Mouse (Mus musculus) embryonic facial prominence, embryonic 12.5 days (tissue): Measurements from ENCODE around the gene Ccdc174. TPM values are rescaled to one million over a fixed set of nuclear protein-coding genes. Genes with fewer than 3 reads are reported as not detected.
"Not testable (repeated sequence)": the region's sequence is repeated elsewhere in the genome, so short reads cannot be mapped to it uniquely, and the experiment has no call there.

Experiments used
- ATAC-seq: fragments of 200-750 bp; cut with Nextera tagmentation; 2 replicates; pipeline ENCODE4 v1.8.0; 2017; ENCODE audit not compliant: insufficient number of reproducible peaks, insufficient read depth, low FRiP score, low TSS enrichment
- H3K27ac ChIP-seq: fragments of 300-500 bp; sonication (generic); 2 replicates; pipeline ENCODE4 v1.5.1; 2016; ENCODE audit warnings: mild to moderate bottlenecking
- H3K27me3 ChIP-seq: fragments of 300-500 bp; sonication (generic); 2 replicates; pipeline ENCODE4 v1.6.1; 2016; ENCODE audit warnings: mild to moderate bottlenecking, moderate library complexity
- H3K36me3 ChIP-seq: fragments of 300-500 bp; sonication (generic); 2 replicates; pipeline ENCODE4 v1.6.1; 2016; ENCODE audit warnings: mild to moderate bottlenecking
- H3K4me1 ChIP-seq: fragments of 300-500 bp; sonication (generic); 2 replicates; pipeline ENCODE4 v1.6.1; 2016
- H3K4me2 ChIP-seq: fragments of 300-500 bp; sonication (generic); replicated peaks from 2 replicates; pipeline ENCODE4 v1.6.1; 2016; ENCODE audit warnings: mild to moderate bottlenecking, moderate library complexity
- H3K4me3 ChIP-seq: fragments of 300-500 bp; sonication (generic); 2 replicates; pipeline ENCODE4 v1.5.1; 2016; ENCODE audit warnings: mild to moderate bottlenecking
- H3K9ac ChIP-seq: fragments of 300-500 bp; sonication (generic); 2 replicates; pipeline ENCODE4 v1.6.1; 2016; ENCODE audit warnings: mild to moderate bottlenecking, moderate library complexity
- H3K9me3 ChIP-seq: fragments of 300-500 bp; sonication (generic); 2 replicates; pipeline ENCODE4 v1.6.1; 2016; ENCODE audit warnings: mild to moderate bottlenecking, moderate library complexity
- WGBS: fragments of 180-500 bp; shearing (Covaris S2); methylation state at CpG from one replicate; pipeline ENCODE4 v1.1.7; 2016; 5-methylcytosine and 5-hydroxymethylcytosine counted together
- polyA plus RNA-seq: library from polyadenylated mRNA; unstranded; fragments of >200 nt; fragmentation: Nextera tagmentation; extraction: Ambion mirVana; gene quantifications from 2 replicates; pipeline ENCODE4 v1.2.1, GENCODE M21; 2016

The Ccdc174 gene
- polyA plus RNA-seq, 1 experiment from 2014 or later = 43.3 TPM

- 58% methylated on average over 2 of the region's 2 CpGs for WGBS
- no peak for ATAC-seq
- Histone ChIP-seq H3K9ac (no peak overlapping the region), H3K9me3 (no peaks in the 10 kb centered on the region), H3K27ac (no peak overlapping the region), H3K4me3 (no peak overlapping the region), H3K27me3 (no peaks in the 10 kb centered on the region), H3K4me1 (no peaks in the 10 kb centered on the region), H3K4me2 (no peak overlapping the region), H3K36me3 (no peaks in the 10 kb centered on the region)
Observed at GRCm38 (mm10) chr6:91872781-91873180, 5.1 kb upstream of the Ccdc174 start.

GRCm38 (mm10) chr6:91883859-91884258, 6.0 kb downstream of the Ccdc174 start:
- peaks cover 57% of the 10 kb centered on the region for H3K36me3 ChIP-seq
- H3K9me3 ChIP-seq = no peaks in the 10 kb centered on the region
- 81% methylated on average over 2 of the region's 2 CpGs for WGBS
- no peak overlapping the region for H3K4me2 ChIP-seq
- H3K27me3 ChIP-seq = no peaks in the 10 kb centered on the region
- H3K9ac ChIP-seq = no peak overlapping the region
- H3K4me1 ChIP-seq = peaks cover 6% of the 10 kb centered on the region
- no peak for ATAC-seq
- no peak overlapping the region for H3K27ac ChIP-seq
- no peak overlapping the region for H3K4me3 ChIP-seq

GRCm38 (mm10) chr6:91889255-91889906, 11.5 kb downstream of the Ccdc174 start:
- Histone ChIP-seq H3K4me1 (no peaks in the 10 kb centered on the region), H3K9ac (no peak overlapping the region), H3K27ac (no peak overlapping the region), H3K4me3 (no peak overlapping the region), H3K9me3 (no peaks in the 10 kb centered on the region), H3K27me3 (no peaks in the 10 kb centered on the region), H3K4me2 (no peak overlapping the region), H3K36me3 (peaks cover 79% of the 10 kb centered on the region)
- 87% methylated on average over 3 of the region's 3 CpGs for WGBS
- no peak for ATAC-seq

- Histone ChIP-seq H3K9me3 (no peaks in the 10 kb centered on the region), H3K27ac (no peak overlapping the region), H3K4me2 (no peak overlapping the region), H3K4me1 (no peaks in the 10 kb centered on the region), H3K9ac (no peak overlapping the region), H3K36me3 (peaks cover 83% of the 10 kb centered on the region), H3K4me3 (no peak overlapping the region), H3K27me3 (no peaks in the 10 kb centered on the region)
- ATAC-seq = no peak
- WGBS = 85% methylated on average over 5 of the region's 5 CpGs
Observed at GRCm38 (mm10) chr6:91890615-91891014, 12.8 kb downstream of the Ccdc174 start.

- no peak overlapping the region for H3K4me3 ChIP-seq
- H3K9me3 ChIP-seq = no peaks in the 10 kb centered on the region
- no peak for ATAC-seq
- 89% methylated on average over 2 of the region's 2 CpGs for WGBS
- peaks cover 83% of the 10 kb centered on the region for H3K36me3 ChIP-seq
- H3K27me3 ChIP-seq = no peaks in the 10 kb centered on the region
- H3K27ac ChIP-seq = no peak overlapping the region
- H3K9ac ChIP-seq = no peak overlapping the region
- H3K4me2 ChIP-seq = no peak overlapping the region
- H3K4me1 ChIP-seq = no peaks in the 10 kb centered on the region
Observed at GRCm38 (mm10) chr6:91891776-91892175, 13.9 kb downstream of the Ccdc174 start.

GRCm38 (mm10) chr6:91896783-91897182, 18.9 kb downstream of the Ccdc174 start:
- H3K27me3 ChIP-seq = no peaks in the 10 kb centered on the region
- no peak for ATAC-seq
- H3K9me3 ChIP-seq = no peaks in the 10 kb centered on the region
- H3K27ac ChIP-seq = no peak overlapping the region
- H3K4me3 ChIP-seq = no peak overlapping the region
- 90% methylated on average over 3 of the region's 3 CpGs for WGBS
- H3K9ac ChIP-seq = no peak overlapping the region
- peaks cover 83% of the 10 kb centered on the region for H3K36me3 ChIP-seq
- H3K4me2 ChIP-seq = no peak overlapping the region
- no peaks in the 10 kb centered on the region for H3K4me1 ChIP-seq

GRCm38 (mm10) chr6:91901505-91901904, 23.7 kb downstream of the Ccdc174 start:
- ATAC-seq = no peak
- H3K27me3 ChIP-seq = no peaks in the 10 kb centered on the region
- no peak overlapping the region for H3K9ac ChIP-seq
- H3K27ac ChIP-seq = no peak overlapping the region
- 36% methylated on average over 5 of the region's 5 CpGs for WGBS
- H3K4me1 ChIP-seq = no peaks in the 10 kb centered on the region
- no peak overlapping the region for H3K4me2 ChIP-seq
- H3K36me3 ChIP-seq = peaks cover 42% of the 10 kb centered on the region
- H3K4me3 ChIP-seq = no peak overlapping the region
- no peaks in the 10 kb centered on the region for H3K9me3 ChIP-seq

GRCm38 (mm10) chr6:91902509-91902908, 24.7 kb downstream of the Ccdc174 start, which contains the start of gene 4930590J08Rik:
TSS of gene 4930590J08Rik (plus strand) at chr6:91902809.
- not testable (repeated sequence) for H3K4me2 ChIP-seq, H3K27ac ChIP-seq, ATAC-seq, H3K27me3 ChIP-seq, H3K4me3 ChIP-seq, H3K9me3 ChIP-seq, H3K4me1 ChIP-seq, H3K9ac ChIP-seq
- 97% methylated on average over 2 of the region's 2 CpGs for WGBS
- peaks cover 32% of the 10 kb centered on the region for H3K36me3 ChIP-seq

GRCm38 (mm10) chr6:91914011-91914410, 36.2 kb downstream of the Ccdc174 start:
- WGBS = 83% methylated on average over 10 of the region's 10 CpGs
- Histone ChIP-seq H3K4me2 (no peak overlapping the region), H3K9me3 (no peaks in the 10 kb centered on the region), H3K9ac (no peak overlapping the region), H3K27ac (no peak overlapping the region), H3K36me3 (no peaks in the 10 kb centered on the region), H3K27me3 (no peaks in the 10 kb centered on the region), H3K4me3 (no peak overlapping the region), H3K4me1 (no peaks in the 10 kb centered on the region)
- no peak for ATAC-seq

- ATAC-seq = no peak
- Histone ChIP-seq H3K36me3 (no peaks in the 10 kb centered on the region), H3K27ac (no peak overlapping the region), H3K9ac (no peak overlapping the region), H3K4me1 (no peaks in the 10 kb centered on the region), H3K9me3 (no peaks in the 10 kb centered on the region), H3K27me3 (no peaks in the 10 kb centered on the region), H3K4me3 (no peak overlapping the region), H3K4me2 (no peak overlapping the region)
- 43% methylated on average over 4 of the region's 4 CpGs for WGBS
Observed at GRCm38 (mm10) chr6:91917286-91917685, 39.4 kb downstream of the Ccdc174 start.

- ATAC-seq = no peak
- 76% methylated on average over 11 of the region's 11 CpGs for WGBS
- Histone ChIP-seq H3K4me1 (no peaks in the 10 kb centered on the region), H3K4me3 (no peak overlapping the region), H3K9me3 (no peaks in the 10 kb centered on the region), H3K36me3 (no peaks in the 10 kb centered on the region), H3K27ac (no peak overlapping the region), H3K4me2 (no peak overlapping the region), H3K9ac (no peak overlapping the region), H3K27me3 (no peaks in the 10 kb centered on the region)
Observed at GRCm38 (mm10) chr6:91917716-91918115, 39.9 kb downstream of the Ccdc174 start.

GRCm38 (mm10) chr6:91931231-91931630, 53.4 kb downstream of the Ccdc174 start:
- Histone ChIP-seq H3K36me3 (no peaks in the 10 kb centered on the region), H3K4me3 (no peak overlapping the region), H3K9ac (no peak overlapping the region), H3K27me3 (no peaks in the 10 kb centered on the region), H3K4me2 (no peak overlapping the region), H3K4me1 (no peaks in the 10 kb centered on the region), H3K27ac (no peak overlapping the region), H3K9me3 (no peaks in the 10 kb centered on the region)
- 80% methylated on average over 5 of the region's 5 CpGs for WGBS
- no peak for ATAC-seq
